In genomic region chr4:97751483-97752251, GRCm38 (mm10) we compare ENCODE assay signal across 8 mouse cellular contexts. TPM values are rescaled to one million over a fixed set of nuclear protein-coding genes. Genes with fewer than 3 reads are reported as not detected.
A peak's percentile ranks its signal among the peaks of the same experiment; 100 is the strongest.
DNase-seq lines count a peak whose midpoint lies in the region; ATAC-seq and TF ChIP-seq lines count a peak whose summit lies in the region.

No protein-coding gene starts in this region.

- H3K36me3 ChIP-seq in hindbrain, postnatal 0 days (ENCODE audit: insufficient read depth, low read length) = no peaks in the 10 kb centered on the region
- H3K36me3 ChIP-seq in liver, embryonic 12.5 days = no peaks in the 10 kb centered on the region
- no peaks in the 10 kb centered on the region for H3K36me3 ChIP-seq in midbrain, postnatal 0 days (ENCODE audit: insufficient read depth, low read length)
- no peaks in the 10 kb centered on the region for H3K36me3 ChIP-seq in stomach, embryonic 15.5 days

- H3K27ac ChIP-seq in left cerebral cortex, adult 2 months = peak overlapping the region; percentile 82
- H3K27ac ChIP-seq in hindbrain, postnatal 0 days = peak overlapping the region; percentile 86
- no peak overlapping the region for H3K27ac ChIP-seq in liver, embryonic 12.5 days
- peak overlapping the region; percentile 60 for H3K27ac ChIP-seq in midbrain, postnatal 0 days (ENCODE audit: low read depth, low read length)
- peak overlapping the region; percentile 82 for H3K27ac ChIP-seq in stomach, embryonic 15.5 days

- DNase-seq in left cerebral cortex, adult 2 months (ENCODE audit: extremely low spot score in 1 of 2, low spot score in 2 of 2) = peak; percentile 31 to 35
- no peak for DNase-seq in left cerebral cortex, adult 18-20 months (ENCODE audit: low spot score in 2 of 2)
- peak; percentile 57 to 65 for DNase-seq in cerebellum, postnatal 25 days
- DNase-seq in gastrocnemius, postnatal 25 days = peak; percentile 82
- peak; percentile 53 for DNase-seq in hindbrain, postnatal 0 days (ENCODE audit: low spot score)
- DNase-seq in midbrain, postnatal 0 days (ENCODE audit: low spot score) = peak; percentile 42

- intact Hi-C loops in left cerebral cortex, adult 2 months (cut with DNase I) = loop anchor here (1.0 to 10.0 kb wide), 6 partner anchors 256 to 953 kb away; no protein-coding TSS in a partner anchor

- TF ChIP-seq CTCF in left cerebral cortex, adult 2 months (IDR thresholded peaks at IDR 0.05) = no peak
- TF ChIP-seq CTCF in hindbrain, postnatal 0 days (IDR thresholded peaks at IDR 0.05; ENCODE audit: low read depth) = no peak
- TF ChIP-seq CTCF in midbrain, postnatal 0 days (IDR thresholded peaks at IDR 0.05) = no peak

- no peaks in the 10 kb centered on the region for H3K9me3 ChIP-seq in hindbrain, postnatal 0 days (ENCODE audit: low read length)
- no peaks in the 10 kb centered on the region for H3K9me3 ChIP-seq in liver, embryonic 12.5 days (replicated peaks)
- H3K9me3 ChIP-seq in midbrain, postnatal 0 days (ENCODE audit: low read length) = no peaks in the 10 kb centered on the region
- H3K9me3 ChIP-seq in stomach, embryonic 15.5 days = no peaks in the 10 kb centered on the region

- H3K9ac ChIP-seq in hindbrain, postnatal 0 days (replicated peaks; ENCODE audit: low read length) = peak overlapping the region; percentile 56
- peak overlapping the region; percentile 49 for H3K9ac ChIP-seq in liver, embryonic 12.5 days
- H3K9ac ChIP-seq in midbrain, postnatal 0 days (replicated peaks; ENCODE audit: low read length, poor library complexity, severe bottlenecking) = peak overlapping the region; percentile 42
- peak overlapping the region; percentile 33 for H3K9ac ChIP-seq in stomach, embryonic 15.5 days

- peak overlapping the region; percentile 89 for H3K4me2 ChIP-seq in hindbrain, postnatal 0 days (ENCODE audit: low read depth, low read length)
- peak overlapping the region; percentile 78 for H3K4me2 ChIP-seq in liver, embryonic 12.5 days
- H3K4me2 ChIP-seq in midbrain, postnatal 0 days (ENCODE audit: low read depth, low read length, poor library complexity, severe bottlenecking) = peak overlapping the region; percentile 72
- H3K4me2 ChIP-seq in stomach, embryonic 15.5 days = peak overlapping the region; percentile 82

- 2% methylated on average over 40 of the region's 40 CpGs for WGBS in hindbrain, postnatal 0 days
- WGBS in liver, embryonic 12.5 days (ENCODE audit: insufficient replicate concordance) = under 1% methylated on average over 40 of the region's 40 CpGs
- 3% methylated on average over 40 of the region's 40 CpGs for WGBS in midbrain, postnatal 0 days
- WGBS in stomach, embryonic 15.5 days = under 1% methylated on average over 40 of the region's 40 CpGs

- H3K4me3 ChIP-seq in left cerebral cortex, adult 2 months = peak overlapping the region; percentile 48
- peak overlapping the region; percentile 46 for H3K4me3 ChIP-seq in hindbrain, postnatal 0 days (ENCODE audit: low read length)
- peak overlapping the region; percentile 58 for H3K4me3 ChIP-seq in liver, embryonic 12.5 days
- peak overlapping the region; percentile 37 for H3K4me3 ChIP-seq in midbrain, postnatal 0 days (ENCODE audit: low read depth, low read length)
- H3K4me3 ChIP-seq in stomach, embryonic 15.5 days (replicated peaks) = peak overlapping the region; percentile 48

- peak; percentile 70 for ATAC-seq in hindbrain, postnatal 0 days
- peak; percentile 67 for ATAC-seq in liver, embryonic 12.5 days
- peak; percentile 71 for ATAC-seq in midbrain, postnatal 0 days (ENCODE audit: low FRiP score)
- ATAC-seq in stomach, embryonic 15.5 days (ENCODE audit: insufficient read depth, low FRiP score, low read depth) = peak; percentile 65

- H3K27me3 ChIP-seq in hindbrain, postnatal 0 days (ENCODE audit: insufficient read depth, low read length) = no peaks in the 10 kb centered on the region
- H3K27me3 ChIP-seq in liver, embryonic 12.5 days (replicated peaks) = peaks cover 58% of the 10 kb centered on the region
- peaks cover 44% of the 10 kb centered on the region for H3K27me3 ChIP-seq in midbrain, postnatal 0 days (ENCODE audit: insufficient read depth, low read length)
- 0 out of 2 replicates have a peak, but pooled peaks cover 5% of the 10 kb centered on the region for H3K27me3 ChIP-seq in stomach, embryonic 15.5 days (replicated peaks)

- peaks cover 20% of the 10 kb centered on the region for H3K4me1 ChIP-seq in hindbrain, postnatal 0 days (ENCODE audit: insufficient read depth, low read length)
- H3K4me1 ChIP-seq in liver, embryonic 12.5 days = peaks cover 16% of the 10 kb centered on the region; the same call in 1 of the 2 replicates
- H3K4me1 ChIP-seq in midbrain, postnatal 0 days (ENCODE audit: insufficient read depth, low read length) = 0 out of 2 replicates have a peak, but pooled peaks cover 8% of the 10 kb centered on the region
- H3K4me1 ChIP-seq in stomach, embryonic 15.5 days = 0 out of 2 replicates have a peak, but pooled peaks cover 10% of the 10 kb centered on the region

RNA-seq across cellular contexts. Expression of gene Nfia, which starts 20.9 kb away (rescaled TPM):
- total RNA-seq in left cerebral cortex, adult 2 months (2021) = 10 to 100 TPM; 58.1 to 62.5 TPM
- total RNA-seq in left cerebral cortex, adult 18-20 months (2021) = 10 to 100 TPM; 54.8 to 59.7 TPM
- total RNA-seq in gastrocnemius, postnatal 25 days (2021) = 10 to 100 TPM; 54.7 to 55.0 TPM
- 73.5 and 97.2 TPM in 2 replicates for total RNA-seq in hindbrain, postnatal 0 days (2014; rRNA removed)
- 71.0 and 76.8 TPM in 2 replicates for polyA plus RNA-seq in hindbrain, postnatal 0 days (2015; fragmentation: Nextera tagmentation; extraction: Ambion mirVana)
- polyA plus RNA-seq in liver, embryonic 12.5 days (2016; fragmentation: Nextera tagmentation; extraction: Ambion mirVana) = 3.8 and 4.5 TPM in 2 replicates
- total RNA-seq in midbrain, postnatal 0 days (2014; rRNA removed) = 45.9 and 51.7 TPM in 2 replicates
- polyA plus RNA-seq in midbrain, postnatal 0 days (2015; fragmentation: Nextera tagmentation; extraction: Ambion mirVana) = 29.9 and 35.7 TPM in 2 replicates
- polyA plus RNA-seq in stomach, embryonic 15.5 days (2015; fragmentation: Nextera tagmentation; extraction: Ambion mirVana) = 45.5 and 50.8 TPM in 2 replicates

RNA-seq across cellular contexts. Expression of gene E130114P18Rik, which starts 26.2 kb away (rescaled TPM):
- total RNA-seq in left cerebral cortex, adult 2 months (2021) = 1 to 10 TPM; 3.7 to 4.9 TPM
- 1 to 10 TPM; 6.1 to 7.4 TPM for total RNA-seq in left cerebral cortex, adult 18-20 months (2021)
- under 1 TPM in 1 of 2 experiments, not detected in 1; 0.41 TPM for total RNA-seq in gastrocnemius, postnatal 25 days (2021)
- 17.1 and 22.3 TPM in 2 replicates for total RNA-seq in hindbrain, postnatal 0 days (2014; rRNA removed)
- 31.6 and 37.8 TPM in 2 replicates for polyA plus RNA-seq in hindbrain, postnatal 0 days (2015; fragmentation: Nextera tagmentation; extraction: Ambion mirVana)
- polyA plus RNA-seq in liver, embryonic 12.5 days (2016; fragmentation: Nextera tagmentation; extraction: Ambion mirVana) = 0.23 TPM in 1 of 2 replicates, not detected in the other
- total RNA-seq in midbrain, postnatal 0 days (2014; rRNA removed) = 8.4 and 13.5 TPM in 2 replicates
- 13.7 and 16.2 TPM in 2 replicates for polyA plus RNA-seq in midbrain, postnatal 0 days (2015; fragmentation: Nextera tagmentation; extraction: Ambion mirVana)
- polyA plus RNA-seq in stomach, embryonic 15.5 days (2015; fragmentation: Nextera tagmentation; extraction: Ambion mirVana) = 2.9 and 3.7 TPM in 2 replicates

Comparison
In these comparisons a context has a peak if more than half of its experiments do, and no peak if none do; other contexts are left out.
1. DNase-seq: peak in left cerebral cortex, adult 2 months (2 of 2), cerebellum, postnatal 25 days (2 of 2), gastrocnemius, postnatal 25 days (single experiment), hindbrain, postnatal 0 days (single experiment) and midbrain, postnatal 0 days (single experiment); none in left cerebral cortex, adult 18-20 months (0 of 2).
2. Peak in every context shown above with its lines, with median percentiles within 50 percentile points of each other: H3K4me3 ChIP-seq, ATAC-seq, H3K4me2 ChIP-seq and H3K9ac ChIP-seq.